Mouse (Mus musculus) gastrocnemius, postnatal 14 days (tissue): ENCODE data around the gene Lrrc8d. TPM values are rescaled to one million over a fixed set of nuclear protein-coding genes. Genes with fewer than 3 reads are reported as not detected.

Experiments used
- DNase-seq: peaks from one replicate; pipeline ENCODE4 v3.0.0; 2021; ENCODE audit warnings: mixed read lengths
- intact Hi-C: fragments of 180-260 bp; cut with DNase I; formaldehyde crosslinking; loops from one replicate; pipeline ENCODE4 v1.15.1; 2025; ENCODE audit warnings: low total_unique reads
- total RNA-seq, 2 experiments: library from RNA; stranded (reverse); gene quantifications; 2 replicates each; pipeline ENCODE4 v1.2.3; 2021

The Lrrc8d gene
- total RNA-seq, 2 experiments from 2014 or later = 8.0 to 8.5 TPM

GRCm38 (mm10) chr5:105754803-105755202 lies 55.0 kb downstream of the Lrrc8d start:
- DNase-seq = no peak
- intact Hi-C loops = no loop called here

- intact Hi-C loops = no loop called here
- DNase-seq = no peak
Observed at GRCm38 (mm10) chr5:105755491-105755890, 55.7 kb downstream of the Lrrc8d start.

- DNase-seq = no peak
- intact Hi-C loops = no loop called here
Observed at GRCm38 (mm10) chr5:105757978-105758377, 58.2 kb downstream of the Lrrc8d start.

- intact Hi-C loops = no loop called here
- DNase-seq = no peak
Observed at GRCm38 (mm10) chr5:105758866-105759265, 59.1 kb downstream of the Lrrc8d start.

- no peak for DNase-seq
- intact Hi-C loops = no loop called here
Observed at GRCm38 (mm10) chr5:105761848-105762482, 62.2 kb downstream of the Lrrc8d start.

GRCm38 (mm10) chr5:105764369-105764768 lies 64.6 kb downstream of the Lrrc8d start:
- DNase-seq = no peak
- intact Hi-C loops = no loop called here

- intact Hi-C loops = no loop called here
- no peak for DNase-seq
Observed at GRCm38 (mm10) chr5:105765386-105765785, 65.6 kb downstream of the Lrrc8d start.

GRCm38 (mm10) chr5:105776368-105776767 lies 76.6 kb downstream of the Lrrc8d start:
- intact Hi-C loops = no loop called here

GRCm38 (mm10) chr5:105776978-105777593 lies 77.3 kb downstream of the Lrrc8d start:
- intact Hi-C loops = no loop called here

More at GRCm38 (mm10) chr5:105776368-105776767, 76.6 kb downstream of the Lrrc8d start:
- no peak for DNase-seq

GRCm38 (mm10) chr5:105777645-105778044 lies 77.9 kb downstream of the Lrrc8d start:
- no peak for DNase-seq

More at GRCm38 (mm10) chr5:105776978-105777593, 77.3 kb downstream of the Lrrc8d start:
- no peak for DNase-seq

GRCm38 (mm10) chr5:105778189-105778588 lies 78.4 kb downstream of the Lrrc8d start:
- intact Hi-C loops = no loop called here

More at GRCm38 (mm10) chr5:105777645-105778044, 77.9 kb downstream of the Lrrc8d start:
- intact Hi-C loops = no loop called here

GRCm38 (mm10) chr5:105778723-105779122 lies 79.0 kb downstream of the Lrrc8d start:
- intact Hi-C loops = no loop called here
- no peak for DNase-seq

More at GRCm38 (mm10) chr5:105778189-105778588, 78.4 kb downstream of the Lrrc8d start:
- DNase-seq = no peak

GRCm38 (mm10) chr5:105779331-105779730 lies 79.6 kb downstream of the Lrrc8d start:
- intact Hi-C loops = no loop called here
- peak; percentile 49 for DNase-seq

GRCm38 (mm10) chr5:105783848-105784247 lies 84.1 kb downstream of the Lrrc8d start:
- intact Hi-C loops = no loop called here
- DNase-seq = no peak

- DNase-seq = no peak
- intact Hi-C loops = no loop called here
Observed at GRCm38 (mm10) chr5:105784724-105785123, 85.0 kb downstream of the Lrrc8d start.

GRCm38 (mm10) chr5:105787577-105787976 lies 87.8 kb downstream of the Lrrc8d start:
- intact Hi-C loops = no loop called here
- peak; percentile 37 for DNase-seq

GRCm38 (mm10) chr5:105789801-105790200 lies 90.0 kb downstream of the Lrrc8d start:
- no peak for DNase-seq

GRCm38 (mm10) chr5:105792331-105792801 lies 92.6 kb downstream of the Lrrc8d start:
- DNase-seq = no peak

More at GRCm38 (mm10) chr5:105789801-105790200, 90.0 kb downstream of the Lrrc8d start:
- intact Hi-C loops = no loop called here

GRCm38 (mm10) chr5:105792853-105793547 lies 93.2 kb downstream of the Lrrc8d start:
- DNase-seq = peak; percentile 44
- intact Hi-C loops = no loop called here

More at GRCm38 (mm10) chr5:105792331-105792801, 92.6 kb downstream of the Lrrc8d start:
- intact Hi-C loops = no loop called here

- intact Hi-C loops = no loop called here
- DNase-seq = no peak
Observed at GRCm38 (mm10) chr5:105793548-105793940, 93.8 kb downstream of the Lrrc8d start.
